In the genomic region with DNA sequence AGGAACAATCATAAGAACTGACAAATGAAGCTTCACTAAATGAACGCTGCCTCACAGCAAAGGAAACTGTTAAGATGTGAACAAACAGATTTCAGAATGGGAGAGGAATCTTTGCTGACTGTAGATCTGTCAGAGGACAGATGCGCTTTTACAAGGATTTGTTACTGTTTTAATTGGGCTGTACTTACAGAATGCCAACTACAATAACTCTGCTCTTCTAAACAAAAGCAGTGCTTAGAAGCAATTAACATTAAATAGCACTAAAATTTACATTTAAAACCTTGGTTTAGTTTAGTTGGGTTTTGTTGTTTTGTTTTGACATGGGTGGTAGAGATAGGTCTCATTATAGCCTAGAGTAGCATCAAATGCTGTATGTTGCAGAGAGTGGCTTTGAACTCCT, we compare ENCODE assay signal across 15 mouse cellular contexts. TPM values are rescaled to one million over a fixed set of nuclear protein-coding genes. Genes with fewer than 3 reads are reported as not detected.
A peak's percentile ranks its signal among the peaks of the same experiment; 100 is the strongest.
DNase-seq lines count a peak whose midpoint lies in the region; ATAC-seq and TF ChIP-seq lines count a peak whose summit lies in the region.
"Had no signal": no experiment of that assay in that cellular context is flagged by ENCODE, and none has a peak within 500 bp of the region (broad histone marks: within the 10 kb centered on the region; RNA-seq: fewer than 3 reads in every experiment).

No protein-coding gene starts in this region.

- H3K4me2 ChIP-seq in forebrain, postnatal 0 days (ENCODE audit: low read depth), result no peak overlapping the region
- no peak overlapping the region for H3K4me2 ChIP-seq in forebrain, embryonic 13.5 days
- no peak overlapping the region for H3K4me2 ChIP-seq in midbrain, embryonic 11.5 days
- H3K4me2 ChIP-seq in midbrain, embryonic 16.5 days (ENCODE audit: low read length), result no peak overlapping the region

- DNase-seq in forebrain, postnatal 0 days, result peak; percentile 12
- peak; percentile 68 for DNase-seq in midbrain, embryonic 11.5 days (ENCODE audit: low spot score, missing footprints)
- DNase-seq in ES-E14 (ENCODE audit: low read depth, low spot score), result peak; percentile 43
- DNase-seq in heart, adult 8-10 months (ENCODE audit: low spot score), result no peak
- no peak for DNase-seq in cerebellum, adult 11-12 months
- DNase-seq: cerebellum, adult 18-20 months; gastrocnemius, postnatal 10 days had no signal

- peak; percentile 77 for ATAC-seq in forebrain, postnatal 0 days
- no peak for ATAC-seq in forebrain, embryonic 13.5 days
- ATAC-seq in midbrain, embryonic 11.5 days (ENCODE audit: low FRiP score), result no peak
- ATAC-seq in midbrain, embryonic 16.5 days, result no peak
- ATAC-seq: intestine, embryonic 16.5 days had no signal

- H3K36me3 ChIP-seq in forebrain, postnatal 0 days (ENCODE audit: insufficient read depth), result no peaks in the 10 kb centered on the region
- no peaks in the 10 kb centered on the region for H3K36me3 ChIP-seq in forebrain, embryonic 13.5 days (ENCODE audit: poor library complexity, severe bottlenecking)
- no peaks in the 10 kb centered on the region for H3K36me3 ChIP-seq in midbrain, embryonic 11.5 days (ENCODE audit: control insufficient read depth, insufficient read depth, low read length)
- no peaks in the 10 kb centered on the region for H3K36me3 ChIP-seq in midbrain, embryonic 16.5 days (ENCODE audit: control insufficient read depth, insufficient read depth, low read length)
- H3K36me3 ChIP-seq in ES-E14 (ENCODE audit: control insufficient read depth, insufficient read depth, low read length, poor library complexity, severe bottlenecking), result no peaks in the 10 kb centered on the region
- H3K36me3 ChIP-seq: embryonic facial prominence, embryonic 10.5 days; heart, embryonic 15.5 days had no signal

- WGBS in forebrain, postnatal 0 days, result 39% methylated on average over 2 of the region's 2 CpGs
- 74% methylated on average over 2 of the region's 2 CpGs for WGBS in forebrain, embryonic 13.5 days
- WGBS in midbrain, embryonic 11.5 days, result 93% methylated on average over 2 of the region's 2 CpGs
- 85% methylated on average over 2 of the region's 2 CpGs for WGBS in midbrain, embryonic 16.5 days

- H3K4me1 ChIP-seq in forebrain, postnatal 0 days (ENCODE audit: insufficient read depth), result no peaks in the 10 kb centered on the region; the same call in 1 of the 2 replicates
- peaks cover 13% of the 10 kb centered on the region for H3K4me1 ChIP-seq in forebrain, embryonic 13.5 days
- no peaks in the 10 kb centered on the region for H3K4me1 ChIP-seq in midbrain, embryonic 11.5 days (ENCODE audit: control insufficient read depth, insufficient read depth, low read length)
- no peaks in the 10 kb centered on the region for H3K4me1 ChIP-seq in midbrain, embryonic 16.5 days (ENCODE audit: control insufficient read depth, insufficient read depth, low read length)
- peaks cover 1 to 4% of the 10 kb centered on the region in 2 experiments; a peak in 2 of 4 replicates for H3K4me1 ChIP-seq in ES-E14 (ENCODE audit: control insufficient read depth in 2 of 2, insufficient read depth in 2 of 2, low read length in 2 of 2, poor library complexity in 1 of 2)

- H3K9me3 ChIP-seq in forebrain, postnatal 0 days (ENCODE audit: low read length), result no peaks in the 10 kb centered on the region
- no peaks in the 10 kb centered on the region for H3K9me3 ChIP-seq in forebrain, embryonic 13.5 days (replicated peaks)
- no peaks in the 10 kb centered on the region for H3K9me3 ChIP-seq in midbrain, embryonic 11.5 days (ENCODE audit: control insufficient read depth, low read length)
- H3K9me3 ChIP-seq in midbrain, embryonic 16.5 days (replicated peaks; ENCODE audit: control insufficient read depth, low read length, poor library complexity, severe bottlenecking), result no peaks in the 10 kb centered on the region
- H3K9me3 ChIP-seq in ES-E14 (ENCODE audit: control insufficient read depth, insufficient read depth, low read depth, low read length), result no peaks in the 10 kb centered on the region
- H3K9me3 ChIP-seq: embryonic facial prominence, embryonic 10.5 days; heart, embryonic 15.5 days had no signal

- H3K4me3 ChIP-seq in forebrain, postnatal 0 days (ENCODE audit: low read depth, low read length), result no peak overlapping the region
- no peak overlapping the region for H3K4me3 ChIP-seq in forebrain, embryonic 13.5 days
- no peak overlapping the region for H3K4me3 ChIP-seq in midbrain, embryonic 11.5 days (ENCODE audit: low read depth, low read length)
- H3K4me3 ChIP-seq in midbrain, embryonic 16.5 days (ENCODE audit: low read depth, low read length), result no peak overlapping the region
- H3K4me3 ChIP-seq in ES-E14 (ENCODE audit: insufficient read depth in 1 of 2, low read depth in 1 of 2, low read length in 2 of 2, poor library complexity in 1 of 2, severe bottlenecking in 1 of 2), result no peak overlapping the region
- H3K4me3 ChIP-seq: embryonic facial prominence, embryonic 10.5 days had no signal

- no peaks in the 10 kb centered on the region for H3K27me3 ChIP-seq in forebrain, postnatal 0 days (ENCODE audit: insufficient read depth, low read length)
- no peaks in the 10 kb centered on the region for H3K27me3 ChIP-seq in forebrain, embryonic 13.5 days
- no peaks in the 10 kb centered on the region for H3K27me3 ChIP-seq in midbrain, embryonic 11.5 days (ENCODE audit: control insufficient read depth, insufficient read depth, low read length)
- no peaks in the 10 kb centered on the region for H3K27me3 ChIP-seq in midbrain, embryonic 16.5 days (ENCODE audit: control insufficient read depth, insufficient read depth, low read depth, low read length)
- H3K27me3 ChIP-seq: CH12.LX; heart, embryonic 15.5 days had no signal

- in situ Hi-C loops in ES-E14 (cut with MboI; ENCODE audit: low sequenced_read_pairs in 2 of 2, unreplicated experiment in 2 of 2), result no loop called here

- H3K9ac ChIP-seq in forebrain, postnatal 0 days, result no peak overlapping the region
- no peak overlapping the region for H3K9ac ChIP-seq in forebrain, embryonic 13.5 days
- H3K9ac ChIP-seq in midbrain, embryonic 11.5 days (ENCODE audit: low read length), result no peak overlapping the region
- no peak overlapping the region for H3K9ac ChIP-seq in midbrain, embryonic 16.5 days (ENCODE audit: low read depth, low read length)
- no peak overlapping the region; the same call in 1 of the 2 replicates for H3K9ac ChIP-seq in ES-E14 (ENCODE audit: insufficient read depth, low read depth, low read length, poor library complexity, severe bottlenecking)
- H3K9ac ChIP-seq: heart, embryonic 15.5 days; hindbrain, embryonic 14.5 days had no signal

- TF ChIP-seq CTCF in forebrain, postnatal 0 days (IDR thresholded peaks at IDR 0.05; ENCODE audit: low read depth), result no peak

- no peak overlapping the region for H3K27ac ChIP-seq in forebrain, postnatal 0 days (ENCODE audit: low read depth, low read length)
- H3K27ac ChIP-seq in forebrain, embryonic 13.5 days, result no peak overlapping the region
- no peak overlapping the region for H3K27ac ChIP-seq in midbrain, embryonic 11.5 days (ENCODE audit: low read depth, low read length)
- H3K27ac ChIP-seq in midbrain, embryonic 16.5 days (ENCODE audit: low read length), result no peak overlapping the region
- peak overlapping the region; percentile 88; the same call in 1 of the 2 replicates for H3K27ac ChIP-seq in ES-E14 (ENCODE audit: insufficient read depth, low read depth, low read length, poor library complexity, severe bottlenecking)
- H3K27ac ChIP-seq: heart, embryonic 15.5 days; hindbrain, embryonic 14.5 days had no signal

TF ChIP-seq in ES-E14, 5 proteins besides CTCF, POLR2A, EP300 and RAD21:
- no peak for TF ChIP-seq ZC3H11A (IDR thresholded peaks at IDR 0.05; ENCODE audit: borderline replicate concordance, low read depth, low read length)
- no peak for TF ChIP-seq MAFK (IDR thresholded peaks at IDR 0.05; ENCODE audit: insufficient read depth, low read depth, low read length)
- TF ChIP-seq ZNF384 (IDR thresholded peaks at IDR 0.05; ENCODE audit: low read depth, low read length), result no peak
- TF ChIP-seq CHD2 (IDR thresholded peaks at IDR 0.05; ENCODE audit: low read depth, low read length), result no peak
- TF ChIP-seq HCFC1 (IDR thresholded peaks at IDR 0.05; ENCODE audit: borderline replicate concordance, insufficient read depth, low read length), result no peak

RNA-seq across cellular contexts. Expression of gene Prdm5, which starts 14.3 kb away (rescaled TPM):
- 6.5 and 8.7 TPM in 2 replicates for total RNA-seq in forebrain, postnatal 0 days (2014; rRNA removed)
- polyA plus RNA-seq in forebrain, postnatal 0 days (2015; fragmentation: Nextera tagmentation; extraction: Ambion mirVana), result 2.6 and 3.6 TPM in 2 replicates
- polyA plus RNA-seq in forebrain, embryonic 13.5 days (2015; fragmentation: Nextera tagmentation; extraction: Ambion mirVana), result 8.4 and 9.8 TPM in 2 replicates
- polyA plus RNA-seq in midbrain, embryonic 11.5 days (2014; fragmentation: Nextera tagmentation; extraction: Ambion mirVana), result 13.1 and 13.3 TPM in 2 replicates
- polyA plus RNA-seq in midbrain, embryonic 16.5 days (2015; fragmentation: Nextera tagmentation; extraction: Ambion mirVana), result 3.7 and 4.3 TPM in 2 replicates
- total RNA-seq in ES-E14 (2012; rRNA removed), result 26.1 and 32.2 TPM in 2 replicates
- total RNA-seq in heart, adult 8-10 months (2022), result 10 to 100 TPM in 1 of 4 experiments, 1 to 10 TPM in 3; 5.2 to 10.1 (median 8.9) TPM
- total RNA-seq: CH12.LX, MEL had no signal

Comparison
In these comparisons a context has a peak if more than half of its experiments do, and no peak if none do; other contexts are left out.
1. DNase-seq: peak in forebrain, postnatal 0 days (single experiment), midbrain, embryonic 11.5 days (single experiment) and ES-E14 (single experiment); none in heart, adult 8-10 months (single experiment) and cerebellum, adult 11-12 months (single experiment).